Mouse (Mus musculus): Measurements from ENCODE around the gene Clec18a. TPM values are rescaled to one million over a fixed set of nuclear protein-coding genes. Genes with fewer than 3 reads are reported as not detected.
"Not testable (repeated sequence)": the region's sequence is repeated elsewhere in the genome, so short reads cannot be mapped to it uniquely, and the experiment has no call there.

The Clec18a gene
- total RNA-seq, 4 experiments from 2014 or later = 1.2 to 2.4 (median 1.5) TPM

DNA sequence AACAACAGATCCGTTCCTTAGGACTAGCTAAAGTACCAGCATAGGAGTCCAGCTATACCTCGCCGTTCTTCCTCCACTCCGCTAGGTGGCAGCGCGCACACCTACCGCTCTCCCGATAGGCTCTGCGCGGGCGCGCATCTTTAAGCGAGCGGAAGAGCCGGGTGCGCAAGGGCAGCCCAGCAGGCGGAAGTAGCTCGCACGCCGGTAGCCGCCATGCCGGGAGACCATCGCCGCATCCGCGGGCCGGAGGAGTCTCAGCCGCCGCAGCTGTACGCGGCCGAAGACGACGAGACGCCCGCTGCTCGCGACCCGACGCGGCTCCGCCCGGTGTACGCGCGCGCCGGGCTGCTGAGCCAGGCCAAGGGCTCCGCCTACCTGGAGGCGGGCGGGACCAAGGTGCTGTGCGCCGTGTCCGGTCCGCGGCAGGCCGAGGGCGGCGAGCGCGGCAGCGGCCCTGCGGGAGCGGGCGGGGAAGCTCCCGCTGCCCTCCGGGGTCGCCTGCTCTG lies 36.0 kb downstream of the Clec18a start, which contains the start of gene Exosc6:
Gene Exosc6, plus strand, starts transcription at position 182 of the 506 bp plus-strand sequence.
- peak; percentile 82 to 91 for DNase-seq (ENCODE audit: low spot score in 2 of 2)

DNA sequence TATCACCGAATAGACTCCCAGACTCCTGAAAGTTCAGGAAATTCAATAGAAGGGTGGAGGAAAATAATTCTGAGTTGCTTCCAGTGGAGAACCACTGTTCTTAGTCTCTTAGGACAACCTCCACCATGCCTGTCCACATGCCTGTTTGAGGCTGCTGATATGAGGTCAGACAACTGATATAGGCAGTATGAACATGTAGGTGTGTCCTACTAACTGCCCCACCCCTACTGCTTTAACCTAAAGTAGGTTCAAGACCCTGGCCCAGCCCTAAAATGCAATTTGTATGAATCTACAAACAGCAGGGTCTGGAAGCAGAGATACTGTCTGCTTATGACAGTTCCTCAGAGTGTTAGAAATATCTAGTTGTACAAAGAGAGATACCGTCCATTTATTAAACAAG lies 36.6 kb downstream of the Clec18a start:
- DNase-seq (ENCODE audit: low spot score in 2 of 2) = no peak

DNA sequence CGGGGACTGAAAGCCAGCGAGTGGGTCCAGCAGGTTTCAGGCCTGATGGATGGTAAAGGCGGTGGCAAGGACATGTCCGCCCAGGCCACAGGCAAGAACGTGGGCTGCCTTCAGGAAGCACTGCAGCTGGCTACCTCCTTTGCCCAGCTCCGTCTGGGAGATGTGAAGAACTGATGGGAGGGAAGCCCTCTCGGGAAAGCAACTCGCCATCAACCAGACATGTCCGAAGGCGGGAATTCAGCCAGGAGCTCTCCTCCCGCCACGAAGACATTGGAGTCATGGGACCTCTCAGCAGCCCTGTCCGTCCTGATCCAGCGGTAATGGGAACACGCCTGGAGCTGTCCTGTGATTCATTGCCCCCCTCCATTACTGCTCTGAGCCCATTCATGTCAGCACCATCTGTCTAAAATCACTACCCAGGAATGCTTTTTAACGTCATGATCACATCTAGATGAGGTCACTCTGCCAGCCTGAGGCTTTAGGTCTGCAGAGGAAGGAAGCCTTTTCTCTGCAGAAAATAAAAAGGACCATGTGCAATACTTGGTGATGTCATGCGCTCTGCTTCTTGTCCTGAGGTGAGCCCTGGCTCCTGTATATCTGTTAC lies 37.1 kb downstream of the Clec18a start:
- no peak for DNase-seq (ENCODE audit: low spot score in 2 of 2)

DNA sequence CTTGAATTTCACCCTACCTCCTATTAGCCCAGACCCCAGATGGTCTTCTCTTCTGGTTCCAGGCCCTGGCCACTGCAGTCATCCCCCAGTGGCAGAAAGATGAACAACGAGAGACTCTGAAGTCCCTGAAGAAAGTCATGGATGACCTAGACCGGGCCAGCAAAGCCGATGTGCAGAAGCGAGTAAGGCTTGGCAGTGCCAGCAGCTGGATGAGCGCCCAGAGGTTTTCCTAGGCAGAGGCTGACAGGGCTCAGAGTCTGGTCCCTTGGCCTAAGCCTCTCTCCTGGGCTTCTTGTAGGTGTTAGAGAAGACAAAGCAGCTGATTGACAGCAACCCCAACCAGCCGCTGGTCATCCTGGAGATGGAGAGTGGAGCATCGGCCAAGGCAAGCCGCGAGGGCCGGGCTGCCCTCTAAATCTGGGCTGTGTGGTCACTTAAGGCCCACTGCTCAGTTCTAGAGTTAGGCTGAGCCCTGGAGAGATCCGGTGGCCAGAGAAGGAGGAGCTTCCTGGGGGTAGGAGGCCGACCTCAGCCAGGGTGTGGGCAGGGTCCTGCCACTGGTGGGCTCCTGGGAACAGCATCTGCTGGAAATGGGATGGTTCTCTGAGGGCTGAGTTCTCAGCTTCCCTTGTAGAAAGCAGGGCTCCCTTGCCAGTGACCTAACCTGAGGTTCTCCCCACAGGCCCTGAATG lies 38.3 kb downstream of the Clec18a start:
- no peak for DNase-seq (ENCODE audit: low spot score in 2 of 2)

DNA sequence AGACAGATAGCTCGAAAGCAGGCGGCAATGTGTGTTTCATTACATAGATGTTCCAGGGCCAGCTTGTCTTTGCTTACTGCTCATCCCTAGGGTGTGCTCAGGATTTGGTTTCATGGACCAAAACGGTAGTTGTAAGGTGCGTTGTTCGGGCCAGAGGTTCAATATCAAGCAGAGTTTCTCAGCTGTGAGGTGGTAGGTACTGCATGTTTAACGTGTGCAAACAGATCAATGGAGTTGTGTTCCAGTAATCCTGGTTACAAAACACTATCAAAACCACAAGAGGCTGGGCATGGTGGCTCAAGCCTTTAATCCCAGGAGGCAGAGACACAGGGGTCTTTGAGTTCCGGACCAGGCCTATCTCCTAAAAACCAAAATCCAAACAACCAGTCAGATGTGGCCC lies 43.1 kb downstream of the Clec18a start:
- no peak for DNase-seq (ENCODE audit: low spot score in 2 of 2)

DNA sequence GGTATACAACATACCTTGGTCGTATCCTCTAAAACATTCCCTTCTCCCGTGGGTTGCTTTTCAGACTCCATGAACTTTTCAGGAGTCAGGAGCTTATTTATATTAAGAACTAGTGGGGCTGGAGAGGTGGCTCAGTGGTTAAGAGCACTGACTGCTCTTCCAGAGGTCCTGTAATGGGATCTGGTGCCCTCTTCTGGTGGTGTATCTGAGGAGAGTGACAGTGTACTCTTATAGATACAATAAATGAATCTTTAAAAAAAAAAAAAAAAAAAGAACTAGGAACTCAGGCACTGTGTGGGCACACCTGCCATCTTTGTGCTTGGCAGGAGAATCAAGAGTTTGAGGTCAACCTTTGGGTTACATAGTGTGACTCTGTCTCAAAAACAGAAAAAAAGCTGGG lies 43.5 kb downstream of the Clec18a start:
- DNase-seq (ENCODE audit: low spot score in 2 of 2) = no peak

DNA sequence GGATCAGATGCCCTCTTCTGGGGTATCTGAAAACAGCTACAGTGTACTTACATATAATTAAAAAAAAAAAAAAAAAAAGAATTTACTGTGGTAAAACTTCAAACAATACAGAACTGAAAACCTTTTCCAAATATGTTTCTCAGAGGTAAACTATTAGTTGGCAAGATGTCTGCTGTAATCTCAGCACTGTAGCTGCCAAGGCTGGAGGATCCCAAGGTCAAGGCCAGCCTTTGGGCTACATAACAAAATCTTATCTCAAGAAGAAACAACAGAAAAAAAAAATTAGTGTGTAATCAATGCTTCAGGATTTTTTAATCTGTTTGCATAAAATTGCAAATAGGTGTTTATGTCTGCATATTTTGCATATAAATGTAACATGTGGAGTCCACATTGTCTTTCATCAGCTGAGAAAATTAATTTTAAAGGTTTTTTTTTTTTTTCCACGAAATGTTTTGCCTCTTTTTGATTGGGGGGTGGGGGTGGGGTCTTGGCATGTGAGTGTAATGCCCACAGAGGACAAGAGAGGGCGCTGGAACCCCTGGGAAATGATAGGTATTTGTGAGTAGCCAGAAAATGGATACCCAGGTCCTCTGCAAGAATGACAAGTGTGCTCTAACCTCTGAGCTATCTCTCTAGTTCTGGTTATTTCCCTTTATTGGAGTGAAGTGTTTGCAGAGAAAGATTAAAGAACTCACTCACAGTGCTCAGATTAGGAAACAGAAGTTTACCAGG lies 48.1 kb downstream of the Clec18a start:
- no peak for DNase-seq (ENCODE audit: low spot score in 2 of 2)

DNA sequence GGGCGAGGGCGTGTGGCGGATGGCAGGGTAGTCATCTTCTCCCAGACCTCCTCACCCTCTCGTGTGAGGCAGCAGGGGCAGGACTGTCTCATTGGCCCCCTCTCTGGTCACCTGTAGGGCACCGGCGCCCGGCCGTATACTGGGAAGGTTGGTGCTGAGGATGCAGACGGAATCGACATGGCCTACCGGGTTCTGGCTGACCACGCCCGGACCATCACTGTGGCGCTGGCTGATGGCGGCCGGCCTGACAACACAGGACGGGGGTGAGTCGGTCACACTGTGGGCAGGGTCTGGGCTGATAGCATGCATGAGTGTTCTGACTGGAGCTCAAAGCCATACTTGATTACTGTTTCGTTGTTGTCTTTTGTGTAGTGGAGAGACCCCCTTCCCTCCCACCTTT lies 49.7 kb downstream of the Clec18a start:
- DNase-seq (ENCODE audit: low spot score in 2 of 2) = no peak

DNA sequence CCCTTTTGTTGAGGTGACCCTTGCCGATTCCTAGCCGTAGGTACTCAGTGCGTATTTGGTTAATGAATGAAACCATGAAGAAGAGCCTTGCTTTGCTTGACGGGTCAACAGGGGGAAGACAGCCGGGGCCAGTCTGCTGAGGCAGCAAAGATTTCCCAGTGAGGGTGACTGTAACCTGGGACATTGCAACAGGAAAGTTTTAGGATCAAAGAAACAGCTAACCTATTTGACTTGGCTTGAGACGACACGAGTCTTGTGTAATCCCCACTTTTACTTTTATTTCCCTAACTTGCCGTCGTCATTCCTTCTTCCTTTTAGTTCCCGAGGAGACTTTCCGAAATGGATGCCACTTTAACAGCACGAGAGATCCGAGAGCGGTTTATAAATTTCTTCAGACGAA lies 55.6 kb downstream of the Clec18a start:
- DNase-seq (ENCODE audit: low spot score in 2 of 2) = no peak

DNA sequence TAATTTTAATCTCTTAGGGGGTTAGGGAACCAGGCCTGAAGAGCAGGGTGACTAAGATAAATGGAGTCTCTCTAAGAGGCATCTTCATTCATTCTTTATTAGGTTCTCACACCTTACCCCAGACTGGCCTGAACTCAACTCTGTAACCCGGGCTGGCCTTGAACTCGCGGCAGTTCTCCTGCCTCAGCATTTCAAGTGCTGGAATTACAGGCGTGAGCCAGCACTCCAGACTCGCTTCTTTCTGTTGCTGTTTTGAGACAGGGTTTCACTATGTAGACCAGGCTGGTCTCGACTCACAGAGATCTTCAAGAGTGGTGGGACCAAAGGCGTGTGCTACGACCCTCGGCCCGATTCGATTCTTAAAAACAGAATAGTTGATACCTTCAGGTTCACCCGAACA lies 58.0 kb downstream of the Clec18a start:
- no peak for DNase-seq (ENCODE audit: low spot score in 2 of 2)

DNA sequence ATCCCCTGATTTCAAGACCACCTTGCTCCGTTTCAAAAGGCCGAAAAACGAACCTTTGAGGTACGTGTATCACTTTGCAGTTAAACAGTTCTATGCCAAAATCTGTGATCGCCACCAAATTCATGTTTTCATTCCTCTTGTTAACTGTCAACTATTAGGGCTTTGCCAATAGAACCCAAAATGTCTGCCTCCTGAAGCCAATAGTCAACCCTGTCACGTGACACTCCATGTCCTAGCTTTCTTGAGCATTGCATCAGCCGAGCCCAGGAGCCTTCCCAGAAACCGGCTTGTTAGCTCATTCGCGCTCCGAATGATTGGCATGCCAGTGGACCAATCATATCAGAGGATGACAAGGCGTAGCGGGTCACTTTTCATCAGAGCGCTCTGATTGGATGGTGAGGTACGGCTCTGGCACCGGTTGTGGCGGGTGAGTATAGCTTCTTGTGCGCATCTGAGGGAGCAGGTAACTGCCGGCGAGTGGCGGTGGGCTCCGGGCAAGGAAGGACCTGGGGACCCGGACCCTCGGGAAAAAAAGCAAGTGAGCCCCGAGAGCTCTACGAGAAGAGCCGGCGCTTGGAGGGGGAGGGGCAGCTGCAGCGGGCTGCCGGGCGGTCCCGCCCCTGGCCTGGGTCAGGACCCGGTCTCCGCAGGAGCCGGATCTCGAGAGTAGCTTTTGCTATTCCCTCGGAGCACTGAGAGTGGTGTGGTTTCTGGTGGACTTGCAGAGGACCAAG lies 58.6 kb downstream of the Clec18a start:
- peak; percentile 99 to 100 for DNase-seq (ENCODE audit: low spot score in 2 of 2)

DNA sequence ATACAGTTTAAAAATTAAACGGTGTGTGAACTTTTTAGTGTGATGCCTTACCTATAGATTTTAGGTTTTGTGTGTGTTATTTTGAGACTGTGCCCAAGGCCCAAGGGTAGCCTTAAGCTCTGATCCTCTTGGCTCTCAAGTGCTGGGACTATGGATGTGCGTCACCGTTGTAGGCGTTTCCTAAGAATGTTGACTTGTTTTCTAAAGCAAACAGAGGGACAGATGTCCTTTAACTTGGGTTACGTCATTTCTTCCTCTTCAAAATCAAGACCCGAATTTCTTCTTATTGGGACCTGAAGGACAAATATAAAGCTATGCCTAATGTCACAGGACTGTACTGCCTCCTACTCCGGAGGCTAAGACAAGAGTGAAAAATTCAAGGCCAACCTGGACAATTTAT lies 59.3 kb downstream of the Clec18a start, which contains the start of gene Aars:
Gene Aars, plus strand, starts transcription at position 229 of the 400 bp plus-strand sequence.
- DNase-seq (ENCODE audit: low spot score in 2 of 2) = no peak

DNA sequence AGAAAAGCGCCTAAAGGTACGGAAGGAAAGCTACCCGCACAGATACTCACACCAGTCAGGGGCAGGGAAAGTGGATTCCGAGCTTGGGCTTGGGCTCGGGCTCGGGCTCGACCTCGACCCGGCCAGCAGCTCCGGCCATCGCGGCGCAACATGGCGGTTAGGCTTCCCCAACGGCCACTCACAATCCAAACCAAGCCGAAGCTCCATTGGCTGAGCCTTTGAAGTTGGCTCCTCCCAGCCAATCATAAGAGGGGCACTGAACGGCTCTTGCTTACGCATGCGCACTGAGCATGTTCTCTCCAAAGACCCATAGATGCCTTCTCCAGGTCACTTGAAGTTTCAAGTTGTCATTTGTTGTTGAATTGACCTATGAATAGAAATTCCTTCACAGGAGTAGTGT lies 60.7 kb downstream of the Clec18a start, which contains the start of gene Ddx19b:
Gene Ddx19b, minus strand, starts transcription at position 180 of the 400 bp plus-strand sequence.
- DNase-seq (ENCODE audit: low spot score in 2 of 2) = no peak

DNA sequence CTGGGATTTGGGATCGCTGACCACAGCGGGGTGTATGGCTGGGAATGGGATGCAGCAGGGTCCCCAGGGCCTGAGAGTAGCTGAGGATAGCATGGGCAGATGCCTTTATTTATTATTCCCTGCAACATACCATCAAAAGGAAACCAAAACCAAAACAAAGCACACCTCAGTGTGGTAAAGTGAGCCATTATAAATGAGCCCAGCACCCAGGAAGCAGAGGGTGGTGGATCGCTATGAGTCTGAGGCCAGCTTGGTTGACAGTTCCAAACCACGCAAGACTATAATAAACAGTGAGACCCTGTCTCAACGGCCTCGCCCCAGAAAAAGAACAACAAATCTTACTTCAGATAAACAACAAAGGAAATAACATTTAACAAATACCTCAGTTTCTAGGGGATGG lies 62.2 kb downstream of the Clec18a start:
- DNase-seq (ENCODE audit: low spot score in 2 of 2) = no peak

DNA sequence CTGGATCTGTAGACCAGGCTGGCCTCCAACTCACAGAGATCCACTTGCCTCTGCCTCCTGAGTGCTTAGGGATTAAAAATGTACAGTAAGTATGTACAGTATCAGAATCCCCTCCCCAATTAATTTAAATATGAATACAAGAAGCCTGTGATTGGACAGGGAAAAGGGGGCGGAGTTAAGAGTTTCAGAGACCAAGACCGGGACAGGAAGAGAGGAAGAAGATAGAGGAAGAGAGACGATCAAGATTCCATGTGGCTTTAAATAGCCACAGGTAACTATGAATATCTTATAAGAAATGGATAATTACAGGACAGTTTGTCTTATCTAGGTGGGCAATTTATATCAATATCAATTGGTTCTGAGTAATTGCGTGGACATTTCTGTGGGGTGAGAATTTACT lies 62.6 kb downstream of the Clec18a start:
- DNase-seq (ENCODE audit: low spot score in 2 of 2) = no peak

DNA sequence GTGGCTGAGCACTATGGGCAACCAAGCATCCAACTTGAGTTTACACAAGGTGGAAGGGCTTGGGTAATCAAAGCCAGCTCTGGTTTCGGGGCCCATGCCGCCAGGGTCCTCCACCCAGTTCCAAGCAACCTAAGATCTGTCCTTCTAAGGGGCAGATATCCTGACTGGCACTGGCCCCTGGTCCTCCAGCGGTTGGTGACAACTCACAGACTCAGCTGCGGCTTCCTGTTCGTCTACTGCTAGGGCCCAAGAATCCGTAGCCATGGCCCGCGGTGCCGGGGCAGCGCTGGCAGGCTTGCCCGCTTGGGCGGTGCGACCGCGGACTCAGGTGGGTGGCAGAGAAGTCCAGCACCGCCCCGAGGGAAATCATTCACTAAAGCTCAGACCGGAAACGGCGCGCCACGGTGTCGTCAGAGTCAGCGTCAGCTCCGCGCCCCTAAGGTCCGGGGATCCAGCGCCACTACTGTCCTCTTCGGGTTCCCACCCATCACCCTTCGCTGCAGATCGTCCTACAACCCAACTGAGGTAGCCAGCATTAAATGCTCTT lies 64.8 kb downstream of the Clec18a start:
- peak; percentile 86 to 88 for DNase-seq (ENCODE audit: low spot score in 2 of 2)

DNA sequence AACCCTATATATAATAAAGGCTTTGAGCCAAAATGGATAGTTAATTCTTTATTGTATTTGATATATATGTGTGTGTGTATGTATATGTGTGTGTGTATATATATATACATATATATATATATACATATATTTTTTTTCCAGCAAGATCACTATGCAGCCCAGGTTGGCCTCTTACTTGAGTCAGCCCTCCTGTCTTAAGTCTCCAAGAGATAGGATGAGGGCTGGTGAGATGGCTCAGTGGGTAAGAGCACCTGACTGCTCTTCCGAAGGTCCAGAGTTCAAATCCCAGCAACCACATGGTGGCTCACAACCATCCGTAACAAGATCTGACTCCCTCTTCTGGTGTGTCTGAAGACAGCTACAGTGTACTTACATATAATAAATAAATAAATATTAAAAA lies 65.6 kb downstream of the Clec18a start:
- DNase-seq (ENCODE audit: low spot score in 2 of 2) = not testable (repeated sequence)

DNA sequence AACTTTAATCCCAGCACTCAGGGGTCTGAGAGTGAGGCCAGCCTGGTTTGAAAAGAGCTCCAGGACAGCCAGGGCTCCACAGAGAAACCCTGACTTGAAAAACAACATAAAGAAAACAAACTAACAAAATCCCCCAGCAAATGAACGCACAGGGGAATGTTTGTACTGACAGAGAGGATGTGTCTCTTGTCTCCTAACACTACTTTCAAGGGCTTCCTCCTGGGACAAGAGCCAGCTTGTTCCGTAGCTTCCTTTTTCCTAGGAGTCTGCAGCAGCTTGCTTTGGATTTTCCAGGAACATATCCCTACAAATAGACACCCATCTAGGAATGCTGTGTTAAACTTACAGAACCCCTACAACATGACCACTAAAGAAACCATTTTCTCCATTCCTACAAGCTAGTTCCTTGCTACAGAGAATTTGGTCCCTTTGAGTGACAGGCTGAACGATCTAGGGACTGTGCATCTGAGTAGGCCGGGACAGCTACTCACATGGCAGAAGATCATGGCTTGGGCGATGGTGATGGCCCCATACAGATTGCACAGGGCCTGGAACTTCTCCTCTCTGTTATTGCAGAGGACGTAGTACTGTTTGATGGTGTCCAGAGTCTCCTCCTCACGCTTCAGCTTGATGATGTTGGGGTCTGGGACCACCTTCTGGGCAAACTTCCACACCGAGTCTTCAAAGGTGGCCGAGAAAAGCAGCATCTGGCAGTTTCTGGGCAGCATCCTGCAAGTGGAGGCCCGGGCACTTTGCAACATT lies 81.8 kb downstream of the Clec18a start:
- DNase-seq (ENCODE audit: low spot score in 2 of 2) = not testable (repeated sequence)
